Mouse (Mus musculus) erythroblast, embryonic 14.5 days (primary cell): ENCODE data around the gene Nell1. TPM values are rescaled to one million over a fixed set of nuclear protein-coding genes. Genes with fewer than 3 reads are reported as not detected.

ENCODE experiments used
- H3K27me3 ChIP-seq: 2 replicates; pipeline ENCODE4 v1.6.1; 2012; ENCODE audit warnings: inconsistent platforms; ENCODE audit not compliant: control insufficient read depth
- H3K36me3 ChIP-seq: 2 replicates; pipeline ENCODE4 v1.6.1; 2012; ENCODE audit warnings: mild to moderate bottlenecking, inconsistent platforms; ENCODE audit not compliant: control insufficient read depth
- H3K4me1 ChIP-seq: 2 replicates; pipeline ENCODE4 v1.6.1; 2012; ENCODE audit warnings: inconsistent platforms; ENCODE audit not compliant: control insufficient read depth
- H3K4me3 ChIP-seq: replicated peaks from 2 replicates; pipeline ENCODE3; 2012; ENCODE audit warnings: moderate library complexity, mild to moderate bottlenecking, inconsistent platforms
- H3K9me3 ChIP-seq: 2 replicates; pipeline ENCODE4 v1.6.1; 2012; ENCODE audit warnings: low read length, inconsistent platforms, mixed read lengths; ENCODE audit not compliant: control insufficient read depth
- GATA1 ChIP-seq: IDR thresholded peaks from 2 replicates; pipeline ENCODE4 v1.6.1; 2012; ENCODE audit warnings: low read length, inconsistent platforms, mixed read lengths
- TAL1 ChIP-seq: IDR thresholded peaks from 3 replicates; pipeline ENCODE4 v1.6.1; 2012; ENCODE audit warnings: low read length, inconsistent platforms, mixed read lengths
- polyA plus RNA-seq: library from polyadenylated mRNA; stranded (reverse); fragments of >175 nt; gene quantifications from 2 replicates; pipeline ENCODE4 v1.2.3, GENCODE M21; 2012

Gene Nell1
- polyA plus RNA-seq, 1 experiment = not detected

- H3K9me3 ChIP-seq = no peaks in the 10 kb centered on the region
- H3K4me1 ChIP-seq = no peaks in the 10 kb centered on the region
- H3K4me3 ChIP-seq = no peak overlapping the region
- H3K36me3 ChIP-seq = no peaks in the 10 kb centered on the region
- H3K27me3 ChIP-seq = no peaks in the 10 kb centered on the region
- no peak for TF ChIP-seq GATA1
Observed at GRCm38 (mm10) chr7:49954834-49955233, 19.8 kb upstream of the Nell1 start.

- TF ChIP-seq TAL1 = no peak
- no peak for TF ChIP-seq GATA1
- no peaks in the 10 kb centered on the region for H3K4me1 ChIP-seq
- H3K4me3 ChIP-seq = no peak overlapping the region
- no peaks in the 10 kb centered on the region for H3K36me3 ChIP-seq
- H3K9me3 ChIP-seq = no peaks in the 10 kb centered on the region
- no peaks in the 10 kb centered on the region for H3K27me3 ChIP-seq
Observed at GRCm38 (mm10) chr7:49957142-49957541, 17.5 kb upstream of the Nell1 start.

GRCm38 (mm10) chr7:49963764-49964163, 10.9 kb upstream of the Nell1 start:
- H3K9me3 ChIP-seq = no peaks in the 10 kb centered on the region
- no peak for TF ChIP-seq GATA1
- no peak for TF ChIP-seq TAL1
- no peaks in the 10 kb centered on the region for H3K4me1 ChIP-seq

GRCm38 (mm10) chr7:49969516-49969915, 5.1 kb upstream of the Nell1 start:
- Histone ChIP-seq H3K27me3 (peaks cover 10% of the 10 kb centered on the region), H3K4me1 (no peaks in the 10 kb centered on the region), H3K36me3 (no peaks in the 10 kb centered on the region), H3K9me3 (no peaks in the 10 kb centered on the region), H3K4me3 (no peak overlapping the region)
- no peak for TF ChIP-seq TAL1
- TF ChIP-seq GATA1 = no peak

More at GRCm38 (mm10) chr7:49963764-49964163, 10.9 kb upstream of the Nell1 start:
- H3K36me3 ChIP-seq = no peaks in the 10 kb centered on the region
- no peaks in the 10 kb centered on the region for H3K27me3 ChIP-seq
- no peak overlapping the region for H3K4me3 ChIP-seq

- no peak for TF ChIP-seq GATA1
- TF ChIP-seq TAL1 = no peak
- Histone ChIP-seq H3K4me1 (no peaks in the 10 kb centered on the region), H3K36me3 (no peaks in the 10 kb centered on the region), H3K9me3 (no peaks in the 10 kb centered on the region), H3K27me3 (peaks cover 38% of the 10 kb centered on the region), H3K4me3 (no peak overlapping the region)
Observed at GRCm38 (mm10) chr7:49975441-49976121, 917 bp downstream of the Nell1 start.

GRCm38 (mm10) chr7:49981511-49982227, 7.0 kb downstream of the Nell1 start:
- H3K9me3 ChIP-seq = no peaks in the 10 kb centered on the region
- H3K4me3 ChIP-seq = no peak overlapping the region
- H3K36me3 ChIP-seq = no peaks in the 10 kb centered on the region
- no peak for TF ChIP-seq TAL1
- no peak for TF ChIP-seq GATA1
- peaks cover 6% of the 10 kb centered on the region for H3K27me3 ChIP-seq
- H3K4me1 ChIP-seq = no peaks in the 10 kb centered on the region

GRCm38 (mm10) chr7:49984698-49985097, 10.0 kb downstream of the Nell1 start:
- H3K4me3 ChIP-seq = no peak overlapping the region
- no peaks in the 10 kb centered on the region for H3K27me3 ChIP-seq
- H3K36me3 ChIP-seq = no peaks in the 10 kb centered on the region
- H3K4me1 ChIP-seq = no peaks in the 10 kb centered on the region
- TF ChIP-seq TAL1 (no peak), GATA1 (no peak)
- no peaks in the 10 kb centered on the region for H3K9me3 ChIP-seq

GRCm38 (mm10) chr7:49985947-49986346, 11.3 kb downstream of the Nell1 start:
- Histone ChIP-seq H3K27me3 (no peaks in the 10 kb centered on the region), H3K9me3 (no peaks in the 10 kb centered on the region; the same call in 1 of the 2 replicates), H3K4me3 (no peak overlapping the region), H3K36me3 (no peaks in the 10 kb centered on the region), H3K4me1 (no peaks in the 10 kb centered on the region)
- no peak for TF ChIP-seq GATA1
- TF ChIP-seq TAL1 = no peak

GRCm38 (mm10) chr7:49999321-49999720, 24.7 kb downstream of the Nell1 start:
- TF ChIP-seq TAL1 (no peak), GATA1 (no peak)
- no peaks in the 10 kb centered on the region for H3K36me3 ChIP-seq
- H3K4me1 ChIP-seq = no peaks in the 10 kb centered on the region
- no peaks in the 10 kb centered on the region for H3K9me3 ChIP-seq
- no peak overlapping the region for H3K4me3 ChIP-seq
- no peaks in the 10 kb centered on the region for H3K27me3 ChIP-seq
